Mouse (Mus musculus) kidney, embryonic 14.5 days (tissue): ENCODE data around the gene Bst2. TPM values are rescaled to one million over a fixed set of nuclear protein-coding genes. Genes with fewer than 3 reads are reported as not detected.

ENCODE experiments used
- ATAC-seq: fragments of 200-750 bp; cut with Nextera tagmentation; 2 replicates; pipeline ENCODE4 v1.8.0; 2017; ENCODE audit warnings: moderate number of reproducible peaks, mild to moderate bottlenecking, moderate TSS enrichment, moderate library complexity; ENCODE audit not compliant: low FRiP score, low TSS enrichment
- H3K27ac ChIP-seq: fragments of 300-500 bp; sonication (generic); 2 replicates; pipeline ENCODE4 v1.5.1; 2014; ENCODE audit warnings: low read depth, mild to moderate bottlenecking, low read length, moderate library complexity, mixed read lengths
- H3K27me3 ChIP-seq: fragments of 300-500 bp; sonication (generic); 2 replicates; pipeline ENCODE4 v1.6.1; 2014; ENCODE audit warnings: mild to moderate bottlenecking, low read length; ENCODE audit not compliant: control insufficient read depth, insufficient read depth
- H3K36me3 ChIP-seq: fragments of 300-500 bp; sonication (generic); 2 replicates; pipeline ENCODE4 v1.6.1; 2014; ENCODE audit warnings: low read length, mixed read lengths; ENCODE audit not compliant: control insufficient read depth, insufficient read depth
- H3K4me1 ChIP-seq: fragments of 300-500 bp; sonication (generic); 2 replicates; pipeline ENCODE4 v1.6.1; 2014; ENCODE audit warnings: low read length, mixed read lengths; ENCODE audit not compliant: control insufficient read depth, insufficient read depth
- H3K4me2 ChIP-seq: fragments of 300-500 bp; sonication (generic); replicated peaks from 2 replicates; pipeline ENCODE4 v1.6.1; 2014; ENCODE audit warnings: low read depth, mild to moderate bottlenecking, low read length
- H3K4me3 ChIP-seq: fragments of 300-500 bp; sonication (generic); 2 replicates; pipeline ENCODE4 v1.5.1; 2014; ENCODE audit warnings: mild to moderate bottlenecking, low read length
- H3K9ac ChIP-seq: fragments of 300-500 bp; sonication (generic); 2 replicates; pipeline ENCODE4 v1.6.1; 2014; ENCODE audit warnings: low read depth, mild to moderate bottlenecking, low read length, moderate library complexity
- H3K9me3 ChIP-seq: fragments of 300-500 bp; sonication (generic); 2 replicates; pipeline ENCODE4 v1.6.1; 2016; ENCODE audit warnings: low read length; ENCODE audit not compliant: control insufficient read depth
- WGBS: fragments of 180-500 bp; shearing (Covaris S2); extraction: QIAGEN DNeasy Blood & Tissue Kit; methylation state at CpG from one replicate; pipeline ENCODE4 v1.1.7; 2014; 5-methylcytosine and 5-hydroxymethylcytosine counted together
- polyA plus RNA-seq: library from polyadenylated mRNA; unstranded; fragments of >200 nt; fragmentation: Nextera tagmentation; extraction: Ambion mirVana; gene quantifications from 2 replicates; pipeline ENCODE4 v1.2.1, GENCODE M21; 2014

Bst2 gene
- polyA plus RNA-seq, 1 experiment from 2014 or later = 8.6 TPM

GRCm38 (mm10) chr8:71554001-71554400, 16.7 kb upstream of the Bst2 start:
- WGBS = 76% methylated on average over 6 of the region's 6 CpGs
- Histone ChIP-seq H3K27ac (peak overlapping the region; percentile 7; the same call in 1 of the 2 replicates), H3K9ac (no peak overlapping the region), H3K4me3 (no peak overlapping the region), H3K27me3 (peaks cover 10% of the 10 kb centered on the region), H3K4me2 (no peak overlapping the region), H3K9me3 (no peaks in the 10 kb centered on the region), H3K4me1 (peaks cover 7% of the 10 kb centered on the region; the same call in 1 of the 2 replicates), H3K36me3 (no peaks in the 10 kb centered on the region)
- no peak for ATAC-seq

- H3K9ac ChIP-seq = no peak overlapping the region
- peak overlapping the region; percentile 78 for H3K27ac ChIP-seq
- 0 out of 2 replicates have a peak, but pooled peaks cover 6% of the 10 kb centered on the region for H3K4me1 ChIP-seq
- H3K9me3 ChIP-seq = no peaks in the 10 kb centered on the region
- WGBS = 24% methylated on average over 6 of the region's 6 CpGs
- H3K36me3 ChIP-seq = peaks cover 9% of the 10 kb centered on the region; the same call in 1 of the 2 replicates
- peak; percentile 54 for ATAC-seq
- H3K4me2 ChIP-seq = no peak overlapping the region
- no peaks in the 10 kb centered on the region; the same call in 1 of the 2 replicates for H3K27me3 ChIP-seq
- H3K4me3 ChIP-seq = no peak overlapping the region
These were observed 15.5 kb upstream of the Bst2 start for GRCm38 (mm10) chr8:71552770-71553169.

- ATAC-seq = no peak
- Histone ChIP-seq H3K9ac (no peak overlapping the region), H3K36me3 (peaks cover 27% of the 10 kb centered on the region), H3K27me3 (no peaks in the 10 kb centered on the region), H3K9me3 (no peaks in the 10 kb centered on the region), H3K27ac (peak overlapping the region; percentile 8; the same call in 1 of the 2 replicates), H3K4me2 (no peak overlapping the region), H3K4me1 (0 out of 2 replicates have a peak, but pooled peaks cover 6% of the 10 kb centered on the region), H3K4me3 (no peak overlapping the region)
- 68% methylated on average over 7 of the region's 7 CpGs for WGBS
These were observed 13.5 kb upstream of the Bst2 start for GRCm38 (mm10) chr8:71550754-71551153.

GRCm38 (mm10) chr8:71547590-71547989, 10.3 kb upstream of the Bst2 start:
- H3K4me2 ChIP-seq = no peak overlapping the region
- no peak overlapping the region for H3K27ac ChIP-seq
- WGBS = 90% methylated on average over 7 of the region's 7 CpGs
- H3K4me3 ChIP-seq = no peak overlapping the region
- H3K9me3 ChIP-seq = no peaks in the 10 kb centered on the region
- H3K9ac ChIP-seq = no peak overlapping the region
- H3K36me3 ChIP-seq = peaks cover 34% of the 10 kb centered on the region
- H3K4me1 ChIP-seq = peaks cover 9% of the 10 kb centered on the region; the same call in 1 of the 2 replicates
- ATAC-seq = no peak
- no peaks in the 10 kb centered on the region for H3K27me3 ChIP-seq

- Histone ChIP-seq H3K27me3 (no peaks in the 10 kb centered on the region), H3K9ac (no peak overlapping the region), H3K4me2 (no peak overlapping the region), H3K4me1 (peaks cover 6% of the 10 kb centered on the region; the same call in 1 of the 2 replicates), H3K9me3 (no peaks in the 10 kb centered on the region), H3K27ac (no peak overlapping the region), H3K4me3 (no peak overlapping the region), H3K36me3 (peaks cover 34% of the 10 kb centered on the region)
- 93% methylated on average over 11 of the region's 11 CpGs for WGBS
- ATAC-seq = no peak
These were observed 7.8 kb upstream of the Bst2 start for GRCm38 (mm10) chr8:71545053-71545452.

GRCm38 (mm10) chr8:71543755-71544154, 6.5 kb upstream of the Bst2 start:
- 83% methylated on average over 9 of the region's 9 CpGs for WGBS
- Histone ChIP-seq H3K9me3 (no peaks in the 10 kb centered on the region), H3K27me3 (no peaks in the 10 kb centered on the region), H3K4me3 (peak overlapping the region; percentile 71), H3K27ac (no peak overlapping the region), H3K4me2 (peak overlapping the region; percentile 87), H3K9ac (no peak overlapping the region; the same call in 1 of the 2 replicates), H3K4me1 (peaks cover 6% of the 10 kb centered on the region; the same call in 1 of the 2 replicates), H3K36me3 (peaks cover 34% of the 10 kb centered on the region)
- ATAC-seq = no peak

GRCm38 (mm10) chr8:71542632-71543343, 5.5 kb upstream of the Bst2 start, which contains the start of gene Mvb12a:
Gene Mvb12a, plus strand, starts transcription at chr8:71542922.
- Histone ChIP-seq H3K27me3 (no peaks in the 10 kb centered on the region), H3K4me1 (peaks cover 6% of the 10 kb centered on the region; the same call in 1 of the 2 replicates), H3K9me3 (no peaks in the 10 kb centered on the region), H3K9ac (peak within 1 kb of the TSS; percentile 71), H3K4me2 (peak within 1 kb of the TSS; percentile 87), H3K36me3 (peaks cover 25% of the 10 kb centered on the region), H3K4me3 (peak within 1 kb of the TSS; percentile 71), H3K27ac (peak within 1 kb of the TSS; percentile 14; the same call in 1 of the 2 replicates)
- peak; percentile 95 for ATAC-seq
- WGBS = under 1% methylated on average over 55 of the region's 55 CpGs

- 67% methylated on average over 5 of the region's 5 CpGs for WGBS
- peak; percentile 19; the same call in 1 of the 2 replicates for ATAC-seq
- Histone ChIP-seq H3K9ac (0 out of 2 replicates have a peak overlapping the region, but pooled peaks have one; percentile 12), H3K9me3 (no peaks in the 10 kb centered on the region), H3K27ac (no peak overlapping the region), H3K4me3 (no peak overlapping the region), H3K4me2 (0 out of 2 replicates have a peak overlapping the region, but pooled peaks have one; percentile 17), H3K4me1 (0 out of 2 replicates have a peak, but pooled peaks cover 8% of the 10 kb centered on the region), H3K27me3 (no peaks in the 10 kb centered on the region), H3K36me3 (no peaks in the 10 kb centered on the region)
These were observed 1.6 kb downstream of the Bst2 start for GRCm38 (mm10) chr8:71535663-71536062.

GRCm38 (mm10) chr8:71534263-71534810, 2.9 kb downstream of the Bst2 start:
- H3K27ac ChIP-seq = no peak overlapping the region

More at GRCm38 (mm10) chr8:71534263-71534810, 2.9 kb downstream of the Bst2 start:
- no peaks in the 10 kb centered on the region for H3K27me3 ChIP-seq
- no peak overlapping the region for H3K9ac ChIP-seq
- no peaks in the 10 kb centered on the region for H3K36me3 ChIP-seq
- 29% methylated on average over 3 of the region's 3 CpGs for WGBS
- no peak overlapping the region for H3K4me3 ChIP-seq
- H3K4me2 ChIP-seq = no peak overlapping the region
- no peak for ATAC-seq
- no peaks in the 10 kb centered on the region for H3K9me3 ChIP-seq
- H3K4me1 ChIP-seq = 0 out of 2 replicates have a peak, but pooled peaks cover 11% of the 10 kb centered on the region
